Mouse (Mus musculus): ENCODE measurements around the gene Apba2. TPM values are rescaled to one million over a fixed set of nuclear protein-coding genes. Genes with fewer than 3 reads are reported as not detected.

Gene Apba2
- polyA plus RNA-seq, 1 experiment from 2014 or later, result 1.1 TPM

GRCm38 (mm10) chr7:64665120-64665519, 163.6 kb downstream of the Apba2 start:
- ATAC-seq (peak; percentile 47; the same call in 1 of the 2 replicates), DNase-seq (ENCODE audit: low spot score) (peak; percentile 47)
- no peaks in the 10 kb centered on the region for H3K9me3 ChIP-seq (ENCODE audit: low read length)

GRCm38 (mm10) chr7:64665716-64666298, 164.3 kb downstream of the Apba2 start:
- H3K36me3 ChIP-seq (ENCODE audit: insufficient read depth, low read length), result no peaks in the 10 kb centered on the region
- H3K9me3 ChIP-seq (ENCODE audit: low read length), result no peaks in the 10 kb centered on the region
- H3K4me2 ChIP-seq (replicated peaks; ENCODE audit: low read depth, low read length), result no peak overlapping the region
- H3K27ac ChIP-seq (ENCODE audit: low read length), result no peak overlapping the region
- no peak overlapping the region for H3K4me3 ChIP-seq (ENCODE audit: low read depth, low read length)
- no peak overlapping the region for H3K9ac ChIP-seq (replicated peaks; ENCODE audit: low read depth)
- WGBS, result 46% methylated on average over 5 of the region's 5 CpGs
- no peak; the same call in 1 of the 2 replicates for ATAC-seq
- TF ChIP-seq EP300 (IDR thresholded peaks at IDR 0.05) (no peak), CTCF (IDR thresholded peaks at IDR 0.05) (no peak)
- DNase-seq (ENCODE audit: low spot score), result no peak
- no peaks in the 10 kb centered on the region for H3K4me1 ChIP-seq (ENCODE audit: insufficient read depth, low read depth, low read length)
- no peaks in the 10 kb centered on the region for H3K27me3 ChIP-seq (replicated peaks; ENCODE audit: insufficient read depth, low read length)

More at GRCm38 (mm10) chr7:64665120-64665519, 163.6 kb downstream of the Apba2 start:
- Histone ChIP-seq H3K4me2 (replicated peaks; ENCODE audit: low read depth, low read length) (no peak overlapping the region), H3K4me3 (ENCODE audit: low read depth, low read length) (no peak overlapping the region), H3K36me3 (ENCODE audit: insufficient read depth, low read length) (no peaks in the 10 kb centered on the region), H3K9ac (replicated peaks; ENCODE audit: low read depth) (no peak overlapping the region), H3K4me1 (ENCODE audit: insufficient read depth, low read depth, low read length) (no peaks in the 10 kb centered on the region), H3K27ac (ENCODE audit: low read length) (no peak overlapping the region), H3K27me3 (replicated peaks; ENCODE audit: insufficient read depth, low read length) (no peaks in the 10 kb centered on the region)
- no peak for TF ChIP-seq CTCF (IDR thresholded peaks at IDR 0.05)
- TF ChIP-seq EP300 (IDR thresholded peaks at IDR 0.05), result no peak
- 29% methylated on average over 7 of the region's 7 CpGs for WGBS

- WGBS, result 93% methylated on average over 4 of the region's 4 CpGs
- Histone ChIP-seq H3K9me3 (ENCODE audit: low read length) (no peaks in the 10 kb centered on the region), H3K4me2 (replicated peaks; ENCODE audit: low read depth, low read length) (no peak overlapping the region), H3K4me3 (ENCODE audit: low read depth, low read length) (no peak overlapping the region), H3K27me3 (replicated peaks; ENCODE audit: insufficient read depth, low read length) (no peaks in the 10 kb centered on the region), H3K4me1 (ENCODE audit: insufficient read depth, low read depth, low read length) (no peaks in the 10 kb centered on the region), H3K9ac (replicated peaks; ENCODE audit: low read depth) (no peak overlapping the region), H3K27ac (ENCODE audit: low read length) (no peak overlapping the region), H3K36me3 (ENCODE audit: insufficient read depth, low read length) (no peaks in the 10 kb centered on the region)
- no peak for ATAC-seq
- TF ChIP-seq CTCF (IDR thresholded peaks at IDR 0.05) (no peak), EP300 (IDR thresholded peaks at IDR 0.05) (no peak)
- no peak for DNase-seq (ENCODE audit: low spot score)
Measured at GRCm38 (mm10) chr7:64667959-64668358, 166.5 kb downstream of the Apba2 start.

GRCm38 (mm10) chr7:64679771-64680479, 178.4 kb downstream of the Apba2 start:
- Histone ChIP-seq H3K9ac (replicated peaks; ENCODE audit: low read depth) (no peak overlapping the region), H3K4me1 (ENCODE audit: insufficient read depth, low read depth, low read length) (no peaks in the 10 kb centered on the region), H3K36me3 (ENCODE audit: insufficient read depth, low read length) (no peaks in the 10 kb centered on the region), H3K27ac (ENCODE audit: low read length) (no peak overlapping the region), H3K4me3 (ENCODE audit: low read depth, low read length) (no peak overlapping the region), H3K4me2 (replicated peaks; ENCODE audit: low read depth, low read length) (no peak overlapping the region), H3K9me3 (ENCODE audit: low read length) (no peaks in the 10 kb centered on the region), H3K27me3 (replicated peaks; ENCODE audit: insufficient read depth, low read length) (no peaks in the 10 kb centered on the region)
- TF ChIP-seq EP300 (IDR thresholded peaks at IDR 0.05), result no peak
- TF ChIP-seq CTCF (IDR thresholded peaks at IDR 0.05), result no peak
- ATAC-seq (no peak), DNase-seq (ENCODE audit: low spot score) (no peak)
- 90% methylated on average over 10 of the region's 10 CpGs for WGBS

GRCm38 (mm10) chr7:64684893-64685292, 183.4 kb downstream of the Apba2 start:
- no peak overlapping the region for H3K9ac ChIP-seq (replicated peaks; ENCODE audit: low read depth)
- no peak overlapping the region for H3K27ac ChIP-seq (ENCODE audit: low read length)
- TF ChIP-seq CTCF (IDR thresholded peaks at IDR 0.05) (no peak), EP300 (IDR thresholded peaks at IDR 0.05) (no peak)
- no peaks in the 10 kb centered on the region for H3K9me3 ChIP-seq (ENCODE audit: low read length)
- ATAC-seq (no peak), DNase-seq (ENCODE audit: low spot score) (no peak)
- no peak overlapping the region for H3K4me3 ChIP-seq (ENCODE audit: low read depth, low read length)
- no peaks in the 10 kb centered on the region for H3K36me3 ChIP-seq (ENCODE audit: insufficient read depth, low read length)
- H3K4me2 ChIP-seq (replicated peaks; ENCODE audit: low read depth, low read length), result no peak overlapping the region
- H3K4me1 ChIP-seq (ENCODE audit: insufficient read depth, low read depth, low read length), result no peaks in the 10 kb centered on the region
- H3K27me3 ChIP-seq (replicated peaks; ENCODE audit: insufficient read depth, low read length), result no peaks in the 10 kb centered on the region
- 61% methylated on average over 4 of the region's 4 CpGs for WGBS

GRCm38 (mm10) chr7:64688115-64688817, 186.8 kb downstream of the Apba2 start:
- ATAC-seq (no peak), DNase-seq (ENCODE audit: low spot score) (no peak)
- Histone ChIP-seq H3K9ac (replicated peaks; ENCODE audit: low read depth) (no peak overlapping the region), H3K36me3 (ENCODE audit: insufficient read depth, low read length) (no peaks in the 10 kb centered on the region), H3K27ac (ENCODE audit: low read length) (no peak overlapping the region), H3K9me3 (ENCODE audit: low read length) (no peaks in the 10 kb centered on the region), H3K4me1 (ENCODE audit: insufficient read depth, low read depth, low read length) (no peaks in the 10 kb centered on the region), H3K4me2 (replicated peaks; ENCODE audit: low read depth, low read length) (no peak overlapping the region), H3K27me3 (replicated peaks; ENCODE audit: insufficient read depth, low read length) (no peaks in the 10 kb centered on the region), H3K4me3 (ENCODE audit: low read depth, low read length) (no peak overlapping the region)
- TF ChIP-seq CTCF (IDR thresholded peaks at IDR 0.05), result no peak
- no peak for TF ChIP-seq EP300 (IDR thresholded peaks at IDR 0.05)
- WGBS, result 46% methylated on average over 14 of the region's 14 CpGs
